Mouse (Mus musculus) left cerebral cortex, adult 11 months (tissue): Measurements from ENCODE around the gene Il18.
A peak's percentile ranks its signal among the peaks of the same experiment; 100 is the strongest.
"Not testable (repeated sequence)": the region's sequence is repeated elsewhere in the genome, so short reads cannot be mapped to it uniquely, and the experiment has no call there.

Experiments used
- DNase-seq: peaks from one replicate; pipeline ENCODE4 v3.0.0; 2022; ENCODE audit warnings: low spot score

Il18 gene

DNA sequence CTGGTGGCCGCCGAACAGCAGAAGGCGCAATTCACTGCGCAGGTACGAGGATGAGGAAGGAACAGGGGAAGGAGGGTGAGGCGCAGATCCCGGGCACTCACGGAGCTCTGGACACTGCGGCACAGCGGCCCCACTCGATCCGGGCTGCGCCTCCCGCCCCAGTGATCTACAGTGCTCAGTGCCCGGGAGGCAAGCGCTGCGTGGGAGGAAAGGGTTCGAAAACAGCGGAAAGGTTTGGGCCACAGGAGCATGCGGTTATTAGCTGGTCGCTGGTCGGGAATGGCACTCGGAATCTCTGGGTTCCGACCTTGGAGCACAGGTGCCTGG, 49.3 kb downstream of the Il18 start:
- DNase-seq = no peak

DNA sequence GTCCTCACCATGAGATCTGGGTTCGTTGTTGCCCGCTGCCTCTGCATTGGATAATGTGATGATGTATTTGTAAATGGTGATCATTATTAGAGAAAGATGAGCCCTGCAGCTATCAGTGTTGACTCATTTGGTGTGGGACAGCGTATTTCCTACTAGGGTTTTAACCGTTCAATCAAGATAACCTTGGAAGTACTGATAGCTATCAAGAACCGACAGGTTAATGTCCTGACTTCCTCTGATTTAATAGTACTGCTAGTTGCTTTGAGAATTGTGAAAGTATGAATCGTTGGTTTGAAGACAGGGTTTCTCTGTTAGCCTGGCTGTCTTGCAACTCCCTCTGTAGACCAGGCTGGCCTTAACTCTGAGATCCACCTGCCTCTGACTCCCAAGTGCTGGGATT, 49.7 kb downstream of the Il18 start:
- DNase-seq = no peak

DNA sequence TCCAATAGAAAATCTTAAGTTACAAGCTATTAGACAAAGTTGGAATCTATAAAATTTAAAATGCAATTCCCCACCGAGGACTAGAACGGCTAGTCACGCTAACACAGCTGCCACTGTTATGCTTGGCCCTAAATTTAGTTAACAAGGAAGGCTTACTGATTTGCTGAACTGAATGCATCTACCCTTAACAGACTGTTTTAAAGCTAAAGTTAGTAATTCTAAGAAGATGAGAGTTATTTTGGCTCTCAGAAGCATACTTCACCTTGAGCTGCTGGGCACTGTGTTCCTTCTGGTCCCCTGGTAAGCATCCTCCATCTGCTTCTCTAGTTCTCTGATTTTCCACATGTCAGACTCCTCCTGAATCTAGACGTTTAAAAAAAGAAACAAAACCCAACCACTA, 57.5 kb downstream of the Il18 start:
- DNase-seq = no peak

DNA sequence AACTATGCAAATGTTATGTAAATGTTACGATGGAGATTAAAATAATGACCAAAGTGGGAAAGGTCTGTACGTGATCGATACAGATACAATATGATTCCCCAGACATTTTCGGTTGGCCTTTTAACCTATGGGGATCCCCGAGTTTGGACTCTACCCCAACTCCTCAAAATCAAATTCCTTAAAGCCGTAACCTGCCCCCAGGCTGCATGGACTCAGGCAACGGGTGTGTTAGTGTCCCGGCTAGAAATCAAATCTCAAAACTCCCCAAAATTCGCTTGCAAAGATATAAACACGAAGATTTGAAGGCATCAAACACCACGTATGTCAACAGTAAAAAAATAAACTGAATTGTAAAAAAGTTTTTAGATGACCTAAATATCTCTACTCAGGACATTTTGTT, 61.5 kb downstream of the Il18 start:
- no peak for DNase-seq

DNA sequence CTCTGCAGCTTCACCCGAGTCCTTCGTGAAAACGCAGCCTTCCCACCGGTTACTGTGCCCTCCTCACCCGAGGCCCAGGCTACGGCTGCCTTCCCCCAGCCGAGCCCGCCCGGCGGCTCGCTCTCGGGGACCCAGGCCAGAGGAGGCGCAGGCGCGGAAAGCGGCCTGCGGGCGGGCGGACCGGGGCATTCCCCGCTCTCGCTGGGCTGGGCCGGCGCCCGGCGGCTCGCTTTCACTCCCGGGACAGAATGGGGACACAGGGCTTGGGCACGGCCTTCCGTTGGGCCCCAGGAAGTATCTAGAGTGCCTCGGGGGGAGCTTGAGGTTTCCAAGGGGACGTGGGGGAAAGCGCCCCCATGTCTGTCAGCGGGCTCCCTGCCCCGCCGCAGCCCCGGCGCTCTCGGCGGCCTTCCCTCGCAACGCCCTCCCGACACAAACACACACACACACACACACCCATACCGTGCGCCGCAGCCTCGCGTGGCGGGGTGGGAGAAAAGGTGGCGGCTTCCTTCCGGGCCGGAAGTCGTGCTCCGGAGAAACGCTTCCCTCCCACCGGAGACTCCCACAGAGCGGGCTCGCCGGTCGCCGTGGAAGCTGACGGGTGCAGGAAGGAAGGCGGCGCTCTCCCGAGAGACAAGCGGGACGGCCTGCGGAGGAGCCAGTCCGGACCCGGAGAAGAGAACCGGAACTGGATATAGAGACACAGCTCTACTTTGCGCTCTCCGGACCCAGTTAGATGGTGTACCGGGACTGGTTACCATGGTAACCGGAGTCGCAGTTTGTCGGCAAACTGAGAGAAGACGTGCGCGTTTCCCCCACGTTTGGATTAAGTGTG, 62.4 kb downstream of the Il18 start, which contains the start of the genes Pih1d2 and Nkapd1:
Pih1d2 (plus strand) TSS at position 556 of the 838 bp plus-strand sequence.
Nkapd1 (minus strand) TSS at position 699 of the 838 bp plus-strand sequence.
- peak; percentile 86 for DNase-seq

DNA sequence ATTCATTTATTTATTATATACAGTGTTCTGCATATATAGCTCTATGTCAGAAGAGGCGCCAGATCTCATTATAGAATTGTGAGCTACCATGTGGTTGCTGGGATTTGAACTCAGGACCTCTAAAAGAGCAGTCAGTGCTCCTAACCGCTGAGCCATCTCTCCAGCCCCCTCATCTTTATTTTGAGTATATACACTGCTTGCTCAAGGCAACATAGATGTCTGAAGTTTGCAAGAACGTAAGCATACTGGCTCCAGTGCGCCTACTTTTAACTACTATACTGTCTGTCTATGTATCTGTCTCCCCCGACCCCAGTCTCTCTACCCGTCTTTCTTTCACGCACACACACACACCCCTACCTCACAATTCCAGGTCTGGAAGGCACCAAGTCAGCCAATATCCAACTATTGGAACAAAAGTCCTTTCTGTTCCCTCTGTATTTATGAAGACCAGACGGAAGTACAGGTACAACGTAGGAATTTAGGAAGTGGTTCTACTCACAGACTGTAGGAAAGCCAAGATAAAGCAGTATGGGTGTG, 63.2 kb downstream of the Il18 start:
- DNase-seq = no peak

DNA sequence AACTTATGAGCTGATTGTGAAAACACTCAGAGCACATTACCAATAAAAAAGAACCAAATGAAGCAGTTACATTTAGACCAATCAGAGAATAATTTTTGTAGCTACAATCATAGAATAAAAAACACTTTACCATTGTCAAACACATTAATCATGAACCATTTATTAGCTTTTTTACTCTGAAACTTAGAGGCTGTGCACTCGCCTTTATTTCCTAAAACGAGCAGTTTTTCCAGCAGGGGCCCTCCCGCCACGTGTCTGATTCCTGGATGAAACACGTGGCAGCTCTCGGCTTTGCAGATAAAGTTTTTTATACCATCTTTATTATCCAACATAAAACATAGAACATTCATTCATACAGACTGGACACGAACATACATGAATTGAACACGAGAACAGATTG, 76.3 kb downstream of the Il18 start:
- not testable (repeated sequence) for DNase-seq
